Mouse (Mus musculus) kidney, adult 9 months (tissue): ENCODE data around the gene Slc9a5.

ENCODE experiments used
- DNase-seq: peaks from one replicate; pipeline ENCODE4 v3.0.0; 2022

Gene Slc9a5

GRCm38 (mm10) chr8:105326968-105327367 is 21.7 kb upstream of the Slc9a5 start:
- DNase-seq: no peak

DNA sequence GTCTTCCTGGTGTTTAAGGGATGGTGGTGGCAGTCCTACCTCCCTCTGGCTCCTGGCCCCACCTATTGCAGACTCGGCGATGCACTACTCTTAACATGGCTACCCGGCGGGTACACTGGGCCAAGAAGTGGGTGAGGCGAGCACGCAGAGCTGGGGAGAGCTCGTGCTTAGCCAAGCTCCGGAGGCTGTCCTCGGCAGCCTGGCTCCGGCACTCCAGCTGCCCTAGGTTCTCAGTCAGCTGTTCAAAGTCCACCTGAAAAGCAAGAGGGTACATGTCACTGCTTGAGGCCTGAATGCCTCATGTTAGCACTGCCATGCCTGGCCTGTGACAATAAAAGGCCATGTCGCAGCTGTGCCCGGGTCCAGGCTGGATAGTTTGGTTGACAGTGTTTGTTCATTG is 18.3 kb upstream of the Slc9a5 start:
- no peak for DNase-seq

DNA sequence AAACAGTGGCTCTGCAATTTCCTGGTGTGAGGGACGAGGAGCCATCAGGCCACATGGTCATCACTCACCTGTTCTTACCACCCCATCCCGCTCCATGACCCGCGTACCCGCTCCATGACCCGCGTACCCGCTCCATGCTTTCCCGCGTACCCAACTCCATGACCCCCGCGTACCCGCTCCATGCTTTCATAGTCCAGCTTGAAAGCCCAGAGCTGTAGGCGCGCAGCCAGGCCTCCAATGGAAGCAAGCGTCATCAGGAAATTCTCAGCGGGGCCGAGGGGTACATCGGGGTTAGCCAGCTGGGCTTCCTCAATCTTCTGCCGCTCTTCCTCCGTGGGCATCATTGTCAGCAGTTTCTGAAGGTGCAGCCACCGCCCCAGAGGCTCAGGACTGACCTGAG is 17.2 kb upstream of the Slc9a5 start:
- DNase-seq: no peak

- no peak for DNase-seq
Observed at GRCm38 (mm10) chr8:105331931-105332330, 16.7 kb upstream of the Slc9a5 start.

- no peak for DNase-seq
Observed at GRCm38 (mm10) chr8:105332523-105332922, 16.1 kb upstream of the Slc9a5 start.

GRCm38 (mm10) chr8:105336373-105337130 is 12.1 kb upstream of the Slc9a5 start:
- DNase-seq: no peak

- DNase-seq: no peak
Observed at GRCm38 (mm10) chr8:105338992-105339391, 9.7 kb upstream of the Slc9a5 start.

GRCm38 (mm10) chr8:105339886-105340635 is 8.6 kb upstream of the Slc9a5 start:
- no peak for DNase-seq

DNA sequence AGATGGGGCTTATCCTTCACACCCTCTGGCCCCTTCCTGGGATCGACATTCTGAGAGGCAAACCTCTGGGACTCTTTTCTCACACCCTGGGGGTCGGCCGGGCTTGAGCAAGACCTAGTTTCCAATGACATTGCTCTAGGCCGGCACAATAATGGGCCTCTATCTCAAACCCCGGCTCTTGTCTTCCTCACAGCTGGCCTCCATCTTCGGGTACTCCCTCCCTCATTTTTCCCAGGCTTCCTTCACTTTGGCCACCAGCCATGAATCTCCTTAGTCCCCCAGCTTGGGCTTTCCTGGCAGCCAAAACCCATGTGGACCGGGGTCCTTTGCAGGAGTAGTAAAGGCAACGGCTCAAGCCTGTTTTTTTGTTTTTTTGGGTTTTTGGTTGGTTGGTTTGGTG is 7.2 kb upstream of the Slc9a5 start:
- no peak for DNase-seq

DNA sequence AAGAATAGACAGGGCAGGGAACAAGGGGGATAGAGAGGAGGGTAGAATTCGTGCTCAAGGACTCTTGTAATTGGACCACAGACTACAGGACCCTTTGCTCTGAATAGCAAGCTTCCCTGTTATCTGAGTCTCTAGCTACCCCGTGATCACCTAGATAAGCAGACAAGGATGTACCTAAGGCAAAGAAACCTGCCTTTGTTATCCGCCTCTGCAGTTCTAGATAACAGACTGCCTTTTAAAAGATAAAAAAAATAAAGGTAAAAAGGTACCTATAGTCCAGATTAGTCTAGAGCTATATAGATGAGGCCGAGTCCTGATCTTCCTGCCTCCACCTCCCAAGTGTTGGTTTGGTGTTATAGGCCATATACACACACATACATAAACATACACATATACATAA is 5.9 kb upstream of the Slc9a5 start:
- DNase-seq: no peak

GRCm38 (mm10) chr8:105343791-105344574 is 4.7 kb upstream of the Slc9a5 start:
- DNase-seq: no peak

DNA sequence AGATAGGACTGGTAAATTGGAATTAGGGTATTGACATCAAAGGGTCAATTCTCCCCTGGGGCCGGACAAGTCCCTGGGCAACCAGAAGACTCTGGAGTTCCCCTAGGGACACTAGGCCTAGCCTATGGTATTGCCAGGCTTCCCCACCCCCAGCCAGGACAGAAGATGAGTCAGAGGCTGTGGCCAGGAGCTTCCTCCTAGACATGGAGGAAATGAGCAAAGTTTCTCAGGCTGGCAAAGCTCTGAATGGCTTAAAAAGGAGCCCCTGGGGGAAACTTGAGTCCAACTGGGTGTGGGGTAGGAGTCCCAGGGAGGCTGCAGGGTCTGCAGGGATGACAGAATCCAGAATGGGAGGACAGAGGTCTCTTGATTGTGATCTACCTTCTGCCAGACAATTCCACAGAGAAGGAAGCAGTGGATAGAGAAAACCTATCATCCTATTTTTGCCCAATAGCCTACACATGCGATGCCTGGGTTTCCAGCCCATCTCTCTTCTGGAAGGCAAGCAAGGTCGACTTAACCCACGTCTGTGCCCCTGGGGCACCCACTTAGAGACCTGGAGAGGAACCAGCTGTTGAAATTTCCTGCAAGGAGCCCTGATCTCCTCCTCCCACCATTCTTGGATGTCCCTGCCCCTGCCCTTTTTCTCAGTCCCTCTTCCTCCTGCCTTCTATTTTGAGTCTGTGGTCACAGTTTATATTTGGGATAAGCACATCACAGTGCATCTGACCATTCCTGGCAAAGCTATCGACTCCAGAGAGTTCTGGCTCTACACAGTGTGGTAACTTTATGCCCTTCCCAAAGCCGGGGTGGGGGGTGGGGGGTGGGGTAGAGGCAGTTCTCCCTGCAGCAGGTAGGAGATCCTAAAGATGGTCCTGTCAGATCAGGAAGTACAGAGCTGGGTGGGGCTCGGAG is 3.3 kb upstream of the Slc9a5 start:
- peak; percentile 45 for DNase-seq

GRCm38 (mm10) chr8:105346611-105347427 is 1.8 kb upstream of the Slc9a5 start:
- DNase-seq: peak; percentile 74

- peak; percentile 97 for DNase-seq
Observed at GRCm38 (mm10) chr8:105347428-105348221, 1.0 kb upstream of the Slc9a5 start, which contains the start of gene Fhod1. Gene Fhod1 (minus strand): TSS chr8:105347953.

DNA sequence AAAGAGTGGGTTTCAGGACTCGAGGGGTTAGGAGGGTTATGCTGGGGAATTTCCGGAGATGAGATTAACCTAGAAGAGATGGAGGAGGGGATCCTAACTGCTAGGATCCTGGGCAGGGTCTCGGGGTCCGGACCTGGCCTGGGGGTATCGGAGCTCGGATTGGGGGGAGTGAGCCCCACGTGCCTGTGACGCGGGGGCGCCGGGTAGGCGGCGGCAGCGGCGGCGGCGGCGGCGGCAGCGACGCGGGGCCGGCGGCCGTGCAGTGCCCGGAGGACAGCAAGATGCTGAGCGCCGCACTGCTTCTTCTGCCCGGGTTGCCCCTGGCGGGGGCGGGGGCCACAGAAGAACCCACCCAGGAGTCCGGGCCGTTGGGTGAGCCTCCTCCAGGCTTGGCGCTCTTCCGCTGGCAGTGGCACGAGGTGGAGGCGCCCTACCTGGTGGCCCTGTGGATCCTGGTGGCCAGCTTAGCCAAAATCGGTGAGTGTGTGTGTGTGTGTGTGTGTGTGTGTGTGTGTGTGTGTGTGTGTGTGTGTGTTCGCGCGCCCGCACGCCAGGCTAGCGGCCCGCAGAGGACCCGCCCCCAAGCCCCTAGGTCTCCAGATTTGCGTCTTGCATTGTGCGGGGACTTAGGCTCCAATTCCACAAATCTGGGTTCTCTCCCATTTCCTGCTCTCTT is 591 bp downstream of the Slc9a5 start:
- DNase-seq: no peak

DNA sequence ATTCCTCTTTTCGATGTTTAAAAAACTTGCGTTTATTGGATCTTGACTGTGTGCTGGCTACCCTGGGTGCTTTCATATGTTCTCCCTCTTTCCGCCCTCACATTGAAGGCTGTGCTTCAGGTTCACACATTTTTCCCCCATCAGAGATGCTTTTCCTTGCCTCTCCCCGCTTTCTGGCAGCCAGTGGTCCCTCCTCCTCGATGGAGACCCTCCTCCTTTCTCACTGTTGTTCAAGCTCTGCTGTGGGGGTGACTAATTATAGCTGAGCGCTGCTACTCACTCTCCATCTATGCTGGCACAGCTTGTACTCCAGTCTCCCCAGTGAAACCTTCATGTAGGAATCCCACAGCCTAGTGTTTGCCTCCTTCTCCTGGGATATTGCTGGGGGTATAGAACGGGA is 1.5 kb downstream of the Slc9a5 start:
- DNase-seq: no peak

- no peak for DNase-seq
Observed at GRCm38 (mm10) chr8:105353583-105354135, 5.0 kb downstream of the Slc9a5 start.

GRCm38 (mm10) chr8:105354549-105354948 is 5.9 kb downstream of the Slc9a5 start:
- no peak for DNase-seq

GRCm38 (mm10) chr8:105355179-105356024 is 6.8 kb downstream of the Slc9a5 start:
- DNase-seq: peak; percentile 65
